In genomic region chr3:74096223-74096622, GRCm38 (mm10) we compare ENCODE assay signal across 21 mouse cellular contexts.
"Had no signal": no experiment of that assay in that cellular context is flagged by ENCODE, and none has a peak within 500 bp of the region (broad histone marks: within the 10 kb centered on the region; RNA-seq: fewer than 3 reads in every experiment).

No protein-coding gene starts in this region.

- H3K4me2 ChIP-seq: liver, embryonic 13.5 days; liver, embryonic 15.5 days; lung, embryonic 15.5 days; midbrain, embryonic 11.5 days; midbrain, embryonic 13.5 days; midbrain, embryonic 15.5 days; neural tube, embryonic 13.5 days had no signal

- ATAC-seq: liver, postnatal 0 days; lung, postnatal 0 days; midbrain, embryonic 13.5 days; midbrain, embryonic 15.5 days had no signal

- H3K9me3 ChIP-seq: liver, embryonic 13.5 days; liver, embryonic 15.5 days; lung, embryonic 15.5 days; megakaryocyte, embryonic 14.5 days; midbrain, embryonic 13.5 days; midbrain, embryonic 15.5 days; neural tube, embryonic 13.5 days had no signal

- H3K4me1 ChIP-seq: liver, embryonic 13.5 days; liver, embryonic 15.5 days; lung, embryonic 15.5 days; megakaryocyte, embryonic 14.5 days; midbrain, embryonic 13.5 days; midbrain, embryonic 15.5 days; neural tube, embryonic 13.5 days had no signal

- H3K36me3 ChIP-seq: liver, embryonic 13.5 days; liver, embryonic 15.5 days; lung, embryonic 15.5 days; midbrain, embryonic 13.5 days; midbrain, embryonic 15.5 days; neural tube, embryonic 13.5 days had no signal

- DNase-seq: liver, embryonic 13.5 days; liver, postnatal 0 days; lung, adult 2 months; lung, postnatal 14 days; lung, postnatal 36 days; right cerebral cortex, adult 18-20 months; right cerebral cortex, postnatal 25 days; right cerebral cortex, postnatal 4 days; spleen, adult 18-20 months; thymus, adult 18-20 months; thymus, postnatal 14 days; thymus, postnatal 36 days had no signal

- H3K4me3 ChIP-seq: liver, embryonic 13.5 days; liver, embryonic 15.5 days; lung, embryonic 15.5 days; megakaryocyte, embryonic 14.5 days; midbrain, embryonic 13.5 days; midbrain, embryonic 15.5 days; neural tube, embryonic 13.5 days had no signal

- H3K27me3 ChIP-seq: liver, embryonic 13.5 days; liver, embryonic 15.5 days; lung, embryonic 15.5 days; megakaryocyte, embryonic 14.5 days; midbrain, embryonic 13.5 days; midbrain, embryonic 15.5 days; neural tube, embryonic 13.5 days had no signal

- H3K9ac ChIP-seq: liver, embryonic 13.5 days; liver, embryonic 15.5 days; liver, postnatal 0 days; lung, embryonic 15.5 days; midbrain, embryonic 13.5 days; midbrain, embryonic 15.5 days; neural tube, embryonic 13.5 days had no signal

- H3K27ac ChIP-seq: liver, embryonic 13.5 days; liver, embryonic 15.5 days; lung, embryonic 15.5 days; macrophage; midbrain, embryonic 13.5 days; midbrain, embryonic 15.5 days; neural tube, embryonic 13.5 days had no signal
